Mouse (Mus musculus) kidney, adult 2 months (tissue): ENCODE measurements around the gene Ppp2r3c.

ENCODE experiments used
- CTCF ChIP-seq: fragments of 200-500 bp; conservative IDR thresholded peaks from 2 replicates; pipeline ENCODE4 v1.5.1; 2011; ENCODE audit warnings: low read depth, mild to moderate bottlenecking, control low read depth, low read length, moderate library complexity, mixed read lengths; ENCODE audit not compliant: insufficient read depth, insufficient read length
- POLR2A ChIP-seq: fragments of 200-500 bp; IDR thresholded peaks from one replicate; pipeline ENCODE4 v1.6.1; 2011; ENCODE audit warnings: low read depth, low read length, control low read depth

GRCm38 (mm10) chr12:55325702-55326101, 22.9 kb upstream of the Ppp2r3c start:
- TF ChIP-seq POLR2A (no peak), CTCF (no peak)
